Mouse (Mus musculus) cerebellum, adult 2 months (tissue): ENCODE measurements around the gene Dennd2d. TPM values are rescaled to one million over a fixed set of nuclear protein-coding genes. Genes with fewer than 3 reads are reported as not detected.

Experiments used
- DNase-seq, 2 experiments: peaks; one replicate each; pipeline ENCODE4 v3.0.0; 2021
- H3K27ac ChIP-seq: fragments of 200-500 bp; 2 replicates; pipeline ENCODE4 v1.5.1; 2012; ENCODE audit warnings: low read length, control low read depth, inconsistent platforms; ENCODE audit not compliant: insufficient read depth
- H3K27me3 ChIP-seq: fragments of 200-500 bp; 2 replicates; pipeline ENCODE4 v1.6.1; 2012; ENCODE audit warnings: inconsistent platforms, mild to moderate bottlenecking, low read length, moderate library complexity; ENCODE audit not compliant: control insufficient read depth, insufficient read depth
- H3K4me1 ChIP-seq: fragments of 200-500 bp; 2 replicates; pipeline ENCODE4 v1.6.1; 2011; ENCODE audit warnings: low read length; ENCODE audit not compliant: control insufficient read depth, insufficient read depth
- H3K4me3 ChIP-seq: fragments of 200-500 bp; replicated peaks from 2 replicates; pipeline ENCODE3; 2011; ENCODE audit warnings: mild to moderate bottlenecking, low read depth, low read length, control low read depth; ENCODE audit not compliant: insufficient read depth
- CTCF ChIP-seq: fragments of 200-500 bp; IDR thresholded peaks from 2 replicates; pipeline ENCODE4 v1.5.1; 2011; ENCODE audit warnings: low read depth, mild to moderate bottlenecking, control low read depth, low read length, moderate library complexity, borderline replicate concordance; ENCODE audit not compliant: insufficient read depth
- POLR2A ChIP-seq: fragments of 200-500 bp; IDR thresholded peaks from 2 replicates; pipeline ENCODE4 v1.6.1; 2011; ENCODE audit warnings: low read length, control low read depth, borderline replicate concordance; ENCODE audit not compliant: insufficient read depth
- WGBS: fragments of 180-500 bp; shearing (Covaris S2); methylation state at CpG from one replicate; pipeline ENCODE4 v1.1.7; 2018; 5-methylcytosine and 5-hydroxymethylcytosine counted together
- polyA plus RNA-seq: library from polyadenylated mRNA; depleted of rRNA; stranded (reverse); fragments of >200 nt; gene quantifications from 2 replicates; pipeline ENCODE4 v1.2.3, GENCODE M21; 2012; rRNA removed

Gene Dennd2d
- 0.77 and 0.79 TPM in 2 replicates for polyA plus RNA-seq

DNA sequence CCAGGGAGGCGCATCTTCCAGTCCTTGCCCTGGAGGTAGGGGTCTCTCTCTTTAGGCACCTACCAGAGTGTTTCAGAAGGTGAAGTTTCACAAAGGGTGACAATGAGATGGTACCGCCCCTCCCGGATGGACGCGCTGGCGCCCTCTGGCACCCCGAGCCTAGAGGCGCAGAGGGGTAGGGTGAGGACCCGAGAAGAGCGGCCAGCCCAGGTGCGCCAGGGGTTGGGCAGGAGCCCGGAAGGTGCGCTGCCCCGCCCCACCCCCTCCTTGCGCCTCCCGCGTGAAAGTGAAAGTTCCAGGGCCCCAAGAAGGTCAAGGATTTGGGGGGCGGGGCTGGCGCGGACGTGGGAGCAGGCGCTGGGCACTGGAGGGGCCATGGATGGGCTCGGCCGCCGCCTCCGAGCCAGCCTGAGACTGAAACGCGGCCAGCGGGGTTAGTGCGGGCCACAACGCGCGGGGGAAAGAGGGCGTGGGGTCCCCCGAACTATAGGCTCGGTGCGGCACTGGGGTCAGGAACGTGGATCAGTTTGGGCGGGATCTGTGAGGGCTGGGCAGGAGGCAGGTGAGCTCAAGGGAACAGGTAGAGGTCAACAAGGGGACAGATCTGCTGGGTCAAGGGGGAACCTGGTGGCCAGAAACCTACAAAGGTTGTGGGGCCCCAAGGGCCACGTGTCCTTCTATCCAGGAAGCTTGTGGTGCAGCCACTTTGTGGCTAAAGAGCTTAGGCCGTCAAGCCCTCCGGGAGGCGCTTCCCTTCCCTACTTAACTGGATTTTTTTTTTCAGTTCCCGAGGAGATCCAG, at the start of gene Dennd2d:
Gene Dennd2d, plus strand, starts transcription at position 125 of the 801 bp plus-strand sequence.
- TF ChIP-seq CTCF (no peak), POLR2A (no peak)
- H3K4me3 ChIP-seq = peak within 1 kb of the TSS; percentile 48
- H3K27me3 ChIP-seq = no peaks in the 10 kb centered on the region
- no peaks in the 10 kb centered on the region for H3K4me1 ChIP-seq
- no peak for DNase-seq
- 2% methylated on average over 44 of the region's 44 CpGs for WGBS
- no peak within 1 kb of the TSS for H3K27ac ChIP-seq

DNA sequence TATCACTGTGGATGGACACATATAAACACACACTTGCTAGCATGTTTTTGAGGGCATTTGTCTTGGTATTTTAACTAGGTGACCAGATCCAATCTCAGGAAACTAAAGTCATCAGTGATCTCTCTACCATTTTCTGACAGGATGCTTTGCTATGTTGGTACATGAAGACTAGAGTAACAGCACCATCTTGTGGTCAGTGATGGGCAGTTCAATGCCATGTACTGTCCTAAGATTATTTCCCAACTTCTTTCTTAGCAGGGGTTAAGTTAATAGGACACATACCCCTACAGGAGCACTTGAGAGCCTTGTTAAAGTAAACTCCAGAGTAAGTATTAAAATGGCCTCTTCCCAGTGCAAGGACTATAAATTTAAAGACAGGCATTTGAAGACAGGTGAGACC, 33.6 kb upstream of the Dennd2d start:
- DNase-seq = peak; percentile 24
- H3K27me3 ChIP-seq = no peaks in the 10 kb centered on the region
- no peak overlapping the region for H3K4me3 ChIP-seq
- H3K4me1 ChIP-seq = no peaks in the 10 kb centered on the region
- H3K27ac ChIP-seq = no peak overlapping the region
- TF ChIP-seq CTCF (peak; percentile 60; the same call in 1 of the 2 replicates), POLR2A (no peak)

GRCm38 (mm10) chr3:106448995-106449394, 33.2 kb upstream of the Dennd2d start:
- no peak overlapping the region for H3K27ac ChIP-seq
- no peak for DNase-seq
- H3K27me3 ChIP-seq = no peaks in the 10 kb centered on the region
- no peak for TF ChIP-seq CTCF
- TF ChIP-seq POLR2A = no peak
- H3K4me3 ChIP-seq = no peak overlapping the region
- H3K4me1 ChIP-seq = no peaks in the 10 kb centered on the region

DNA sequence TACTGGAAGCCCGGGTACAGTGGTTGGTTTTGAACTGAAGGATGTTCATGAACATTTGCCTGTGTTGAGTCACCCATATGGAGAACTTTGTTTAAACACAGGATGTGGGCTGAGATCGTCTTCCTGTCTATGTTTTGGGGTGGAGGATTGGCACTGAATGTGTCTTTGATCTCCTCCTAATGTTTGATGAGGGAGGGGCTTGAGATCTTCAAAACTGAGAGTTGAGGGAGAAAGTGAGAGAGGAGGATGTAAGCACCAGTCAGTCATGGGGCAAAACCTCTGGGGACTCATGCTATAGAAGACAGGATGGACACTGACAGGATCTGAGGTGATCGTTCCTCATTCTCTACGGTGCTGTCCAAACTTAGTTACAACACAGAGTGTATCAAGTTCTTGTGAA, 32.6 kb upstream of the Dennd2d start:
- no peak overlapping the region for H3K27ac ChIP-seq
- H3K4me1 ChIP-seq = no peaks in the 10 kb centered on the region
- no peak for DNase-seq
- no peak overlapping the region for H3K4me3 ChIP-seq
- TF ChIP-seq POLR2A (no peak), CTCF (no peak)
- no peaks in the 10 kb centered on the region for H3K27me3 ChIP-seq
- 76% methylated on average over 4 of the region's 4 CpGs for WGBS

DNA sequence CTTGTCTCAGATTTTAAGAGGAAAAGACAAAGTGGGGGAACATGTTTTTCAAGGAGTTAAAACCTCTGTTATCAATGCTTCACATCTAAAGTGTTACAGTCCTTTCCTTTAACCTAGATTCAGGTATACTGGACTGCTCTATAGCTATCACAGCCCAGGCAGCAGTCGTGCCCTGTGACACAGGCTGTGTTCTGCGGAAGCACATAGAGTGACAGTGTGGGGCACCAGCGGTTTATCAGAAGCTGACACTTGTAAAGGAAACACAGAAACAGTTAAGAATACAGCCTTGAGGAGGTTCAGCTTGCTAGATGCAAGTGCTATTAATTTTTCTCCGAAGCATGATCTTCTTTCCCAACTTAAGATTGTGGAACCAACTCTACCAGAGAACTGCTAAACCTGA, 29.6 kb upstream of the Dennd2d start:
- TF ChIP-seq POLR2A (no peak), CTCF (no peak)
- H3K27ac ChIP-seq = no peak overlapping the region
- WGBS = 73% methylated on average over 4 of the region's 4 CpGs
- no peaks in the 10 kb centered on the region for H3K27me3 ChIP-seq
- DNase-seq = no peak
- no peaks in the 10 kb centered on the region for H3K4me1 ChIP-seq
- no peak overlapping the region for H3K4me3 ChIP-seq

DNA sequence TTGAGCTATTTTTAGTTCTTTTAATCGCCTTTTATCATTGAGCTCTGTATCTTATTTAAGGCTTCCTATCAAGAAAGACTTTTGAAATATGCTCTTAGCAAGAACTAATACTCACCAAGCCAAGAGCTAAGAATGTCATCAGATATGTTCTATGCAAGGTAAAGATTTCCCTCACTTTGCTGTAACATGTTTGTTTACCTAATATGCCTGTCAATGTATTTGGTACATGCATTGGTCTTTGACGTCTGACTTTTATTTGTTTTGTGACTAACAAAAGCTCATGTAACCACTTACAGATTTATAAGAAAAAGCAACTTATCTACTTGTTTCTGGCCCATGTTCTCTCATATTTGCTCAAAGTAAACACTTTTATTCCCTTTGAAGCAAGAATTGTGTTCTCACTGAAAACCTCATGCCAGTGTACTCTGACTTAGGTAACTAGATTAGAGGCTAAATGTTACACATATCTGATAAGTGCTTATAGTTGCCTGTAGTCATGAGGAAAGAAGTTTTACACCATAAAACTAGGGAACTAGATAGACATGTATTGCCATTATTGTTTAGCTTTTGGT, 24.8 kb upstream of the Dennd2d start:
- no peaks in the 10 kb centered on the region for H3K4me1 ChIP-seq
- H3K27ac ChIP-seq = no peak overlapping the region
- TF ChIP-seq CTCF = no peak
- no peak for TF ChIP-seq POLR2A
- H3K4me3 ChIP-seq = no peak overlapping the region
- no peak for DNase-seq
- H3K27me3 ChIP-seq = no peaks in the 10 kb centered on the region
- WGBS = 81% methylated on average over 2 of the region's 2 CpGs

DNA sequence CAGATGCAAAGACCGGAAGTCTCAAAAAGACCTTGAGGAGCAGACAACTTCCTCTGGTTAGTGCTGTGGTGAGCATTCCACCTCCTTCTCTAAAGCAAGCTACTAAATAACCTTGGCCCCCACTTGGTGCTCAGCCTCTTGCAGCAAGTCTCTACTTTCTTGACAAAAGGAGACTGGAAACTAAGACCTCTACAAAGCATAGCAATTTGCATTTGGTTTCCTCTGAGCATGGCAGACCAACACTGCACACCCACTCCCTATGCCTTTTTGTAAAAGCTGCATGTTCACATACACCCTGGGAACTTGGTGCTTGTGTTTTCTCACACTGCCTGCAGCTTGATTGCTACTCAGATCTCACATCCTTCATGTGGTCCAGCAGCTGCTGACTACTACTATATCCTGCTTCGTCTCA, 20.1 kb upstream of the Dennd2d start:
- 96% methylated on average over 2 of the region's 2 CpGs for WGBS
- Histone ChIP-seq H3K27ac (no peak overlapping the region), H3K4me1 (no peaks in the 10 kb centered on the region), H3K4me3 (no peak overlapping the region), H3K27me3 (no peaks in the 10 kb centered on the region)
- DNase-seq = no peak
- no peak for TF ChIP-seq POLR2A
- no peak for TF ChIP-seq CTCF

DNA sequence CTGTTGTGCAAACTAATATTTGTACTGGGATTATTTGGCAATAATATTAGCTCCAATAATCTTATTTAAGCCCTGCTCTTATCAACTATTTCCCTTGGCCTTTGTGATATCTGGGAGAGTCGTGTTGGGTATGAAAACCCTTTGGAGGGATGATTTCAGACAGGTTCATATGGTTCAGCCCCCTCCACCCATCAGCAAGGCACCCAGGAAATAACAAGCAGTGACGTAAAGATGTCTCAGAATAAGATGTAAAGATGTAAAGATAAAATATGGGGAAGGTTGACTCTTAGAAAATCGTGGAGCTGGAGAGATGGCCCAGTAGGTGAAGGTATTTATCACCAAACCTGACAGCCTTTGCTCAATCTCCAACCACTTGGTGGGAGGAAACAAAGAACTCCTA, 19.7 kb upstream of the Dennd2d start:
- 68% methylated on average over 3 of the region's 3 CpGs for WGBS
- Histone ChIP-seq H3K4me1 (no peaks in the 10 kb centered on the region), H3K27ac (no peak overlapping the region), H3K4me3 (no peak overlapping the region), H3K27me3 (no peaks in the 10 kb centered on the region)
- TF ChIP-seq POLR2A (no peak), CTCF (no peak)
- no peak for DNase-seq
